Mouse (Mus musculus) layer of hippocampus, adult 8-10 months (tissue): ENCODE results near the gene Olfr1024. TPM values are rescaled to one million over a fixed set of nuclear protein-coding genes. Genes with fewer than 3 reads are reported as not detected.

Experiments used
- DNase-seq, 2 experiments: peaks; one replicate each; pipeline ENCODE4 v3.0.0; 2022; ENCODE audit warnings: low spot score in 2 of 2
- total RNA-seq, 4 experiments: library from RNA; stranded (reverse); gene quantifications; 2 replicates each; pipeline ENCODE4 v1.2.4; 2022

Gene Olfr1024
- not detected for total RNA-seq

DNA sequence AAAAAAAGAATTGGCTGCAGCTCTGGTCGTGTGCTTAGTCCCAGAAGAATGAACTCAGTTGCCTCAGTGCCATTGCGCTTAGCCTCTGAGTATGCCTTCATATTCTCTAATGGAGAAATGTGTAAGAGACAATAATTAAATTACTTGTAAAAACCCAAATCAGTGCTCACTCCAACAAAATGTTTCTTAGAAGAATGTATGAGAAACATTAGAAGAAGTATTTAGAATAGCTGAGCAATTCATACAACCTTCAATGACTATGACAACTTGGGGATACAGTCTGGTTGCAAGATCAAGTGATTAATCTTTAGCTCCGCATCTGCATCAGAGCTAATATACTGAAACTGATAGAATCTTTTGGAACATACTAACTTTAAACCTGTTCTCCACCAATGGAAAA, at the start of gene Olfr1024:
Gene Olfr1024 (minus strand): TSS at position 101 of the 400 bp plus-strand sequence.
- no peak for DNase-seq

DNA sequence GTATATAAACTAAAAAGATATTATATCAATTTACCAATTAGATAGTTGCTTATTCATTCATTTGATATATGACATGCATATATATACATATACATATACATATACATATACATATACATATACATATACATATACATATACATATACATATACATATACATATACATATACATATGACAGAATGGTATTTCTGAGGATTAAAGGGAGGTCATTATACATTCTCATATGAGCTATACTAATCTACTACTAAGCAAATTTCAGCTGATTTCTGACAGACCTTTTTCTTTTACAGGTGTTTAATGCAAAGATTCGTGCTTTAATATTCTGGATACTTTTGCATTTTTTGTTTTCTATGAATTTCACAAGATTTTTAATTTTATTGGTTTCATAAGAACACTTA, 45.3 kb upstream of the Olfr1024 start, which contains the start of gene Olfr1028:
Gene Olfr1028 (plus strand): TSS at position 301 of the 400 bp plus-strand sequence.
- no peak for DNase-seq

DNA sequence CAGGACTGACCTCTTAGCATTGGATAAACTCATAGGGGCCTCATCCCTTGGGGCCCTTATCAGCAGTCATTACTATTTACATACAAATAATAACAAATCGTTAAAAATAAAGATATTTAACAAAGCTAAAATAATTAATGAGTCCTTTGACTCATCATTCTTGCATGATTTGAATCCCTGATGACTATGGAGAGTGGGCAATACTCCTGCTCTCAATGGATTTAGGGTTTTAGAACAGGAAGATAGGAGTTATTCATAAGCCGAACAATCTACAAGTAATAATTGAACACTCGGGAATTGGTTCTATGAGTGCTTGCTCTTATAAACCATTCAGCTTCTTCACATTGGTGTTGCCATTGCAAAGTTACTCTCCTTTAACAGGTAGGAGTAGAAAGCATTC, 16.4 kb upstream of the Olfr1024 start, which contains the start of gene Olfr1026:
Gene Olfr1026 (plus strand): TSS at position 301 of the 400 bp plus-strand sequence.
- no peak for DNase-seq

DNA sequence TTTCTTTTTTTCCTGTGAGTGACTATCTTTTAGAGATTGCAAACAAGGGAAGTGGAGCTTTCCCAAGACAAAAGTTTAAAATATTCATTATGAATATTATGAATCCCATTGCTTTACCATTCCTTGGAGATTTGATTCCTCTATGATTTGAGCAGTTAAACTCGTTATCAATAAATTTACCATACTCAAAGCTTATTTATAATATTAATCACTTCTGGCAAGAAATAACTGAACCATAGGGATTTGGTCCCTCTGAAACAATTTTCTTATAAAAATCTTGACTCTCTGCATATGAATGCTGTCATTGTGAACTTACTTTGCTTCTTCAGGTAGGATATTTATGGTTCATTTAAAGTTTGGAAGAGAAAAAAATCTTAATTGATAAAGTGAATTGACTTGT, 10.0 kb upstream of the Olfr1024 start, which contains the start of gene Olfr1025-ps1:
Gene Olfr1025-ps1 (plus strand): TSS at position 301 of the 400 bp plus-strand sequence.
- DNase-seq, result no peak

DNA sequence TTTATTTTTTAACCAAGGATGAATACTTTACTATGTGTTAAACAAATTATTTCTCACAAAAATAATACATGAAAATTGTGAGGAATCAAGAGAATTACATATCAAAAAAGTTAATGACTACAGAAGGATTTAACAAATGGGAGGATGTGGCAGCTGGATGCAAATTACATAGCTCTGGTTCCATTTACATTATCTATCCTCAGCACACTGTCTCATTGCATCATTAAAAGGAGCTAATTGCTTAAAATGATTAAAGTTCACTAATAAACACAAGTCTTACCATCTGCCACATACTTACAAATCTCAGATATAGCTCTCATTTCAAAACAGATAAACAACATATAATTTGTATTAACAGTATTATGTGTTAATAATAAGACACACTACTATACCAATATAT, 8.3 kb upstream of the Olfr1024 start:
- no peak for DNase-seq

DNA sequence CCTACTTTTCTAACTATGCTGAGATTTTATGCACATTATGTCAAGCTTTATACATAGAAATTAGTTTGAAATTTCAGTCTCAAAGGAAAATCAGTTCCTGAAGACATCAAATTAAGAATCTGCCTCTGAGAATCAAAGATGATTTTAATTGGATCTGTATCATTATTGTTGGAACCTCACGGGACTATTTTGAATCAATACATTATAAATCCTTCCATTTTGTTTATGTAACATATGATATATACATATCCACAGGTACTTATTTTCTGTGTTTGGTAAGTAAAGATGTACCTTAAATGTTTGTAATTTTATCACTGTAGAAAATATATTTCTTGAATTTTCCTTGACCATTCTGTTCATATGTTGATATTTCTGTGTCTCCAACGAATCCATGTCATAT, 19.5 kb downstream of the Olfr1024 start, which contains the start of gene Olfr1023:
Gene Olfr1023 (plus strand): TSS at position 301 of the 400 bp plus-strand sequence.
- DNase-seq, result no peak

DNA sequence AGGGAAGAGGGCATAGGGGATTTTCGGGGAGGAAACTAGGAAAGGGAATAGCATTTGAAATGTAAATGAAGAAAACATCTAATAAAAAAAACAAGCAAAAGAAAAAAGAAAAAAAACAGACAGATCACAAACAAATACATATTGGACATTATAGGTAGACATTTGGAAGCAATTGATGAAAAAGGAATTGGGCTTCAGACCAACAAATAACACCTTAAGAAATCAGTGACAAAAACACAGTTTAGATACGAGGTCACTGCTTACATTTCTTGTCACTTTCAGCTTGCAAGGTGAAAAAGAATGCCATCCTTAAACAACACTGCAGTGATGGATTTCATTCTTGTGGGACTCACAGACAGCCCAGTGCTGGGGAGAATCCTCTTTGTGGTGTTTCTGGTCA, 36.6 kb downstream of the Olfr1024 start, which contains the start of gene Olfr1022:
Gene Olfr1022 (plus strand): TSS at position 301 of the 400 bp plus-strand sequence.
- no peak for DNase-seq

Other genes starting within 250 kb of the Olfr1024 start
- gene Olfr154, start 240.6 kb downstream of the Olfr1024 start, total RNA-seq, result not detected
- gene Olfr1006, start 226.3 kb downstream of the Olfr1024 start, total RNA-seq, result not detected
- not detected for gene Olfr1008, start 215.6 kb downstream of the Olfr1024 start, total RNA-seq
- gene Olfr1009, start 189.6 kb downstream of the Olfr1024 start, total RNA-seq, result not detected
- not detected for gene Olfr1012, start 142.3 kb downstream of the Olfr1024 start, total RNA-seq
- not detected for gene Olfr1013, start 138.0 kb downstream of the Olfr1024 start, total RNA-seq
- gene Olfr1014, start 132.3 kb downstream of the Olfr1024 start, total RNA-seq, result not detected
- gene Olfr1015, start 123.0 kb downstream of the Olfr1024 start, total RNA-seq, result not detected
- gene Olfr1016, start 102.5 kb downstream of the Olfr1024 start, total RNA-seq, result not detected
- not detected for gene Olfr1018, start 86.6 kb downstream of the Olfr1024 start, total RNA-seq
- gene Olfr1019, start 59.6 kb downstream of the Olfr1024 start, total RNA-seq, result not detected
- gene Olfr1020, start 58.0 kb downstream of the Olfr1024 start, total RNA-seq, result not detected
- not detected for gene Olfr1022, start 36.5 kb downstream of the Olfr1024 start, total RNA-seq
- gene Olfr1023, start 19.4 kb downstream of the Olfr1024 start, total RNA-seq, result not detected
- gene Olfr1025-ps1, start 10.1 kb upstream of the Olfr1024 start, total RNA-seq, result not detected
- gene Olfr1026, start 16.5 kb upstream of the Olfr1024 start, total RNA-seq, result not detected
- not detected for gene Olfr1028, start 45.4 kb upstream of the Olfr1024 start, total RNA-seq
- gene Olfr1029, start 68.8 kb upstream of the Olfr1024 start, total RNA-seq, result not detected
- gene Olfr1030, start 74.2 kb upstream of the Olfr1024 start, total RNA-seq, result not detected
- not detected for gene Olfr1031, start 85.3 kb upstream of the Olfr1024 start, total RNA-seq
- not detected for gene Olfr1032, start 100.5 kb upstream of the Olfr1024 start, total RNA-seq
- gene Olfr1033, start 115.6 kb upstream of the Olfr1024 start, total RNA-seq, result not detected
- gene Olfr1034, start 140.8 kb upstream of the Olfr1024 start, total RNA-seq, result not detected
- not detected for gene Olfr1036, start 168.9 kb upstream of the Olfr1024 start, total RNA-seq
- not detected for gene Olfr1037, start 182.3 kb upstream of the Olfr1024 start, total RNA-seq
- under 1 TPM in 1 of 4 experiments, not detected in 3; 0.11 TPM for gene Olfr1039, start 230.9 kb upstream of the Olfr1024 start, total RNA-seq
- not detected for gene Olfr1040, start 241.7 kb upstream of the Olfr1024 start, total RNA-seq